Mouse (Mus musculus) brain, embryonic 14.5 days (tissue): ENCODE measurements around the gene Actl11. TPM values are rescaled to one million over a fixed set of nuclear protein-coding genes. Genes with fewer than 3 reads are reported as not detected.
A peak's percentile ranks its signal among the peaks of the same experiment; 100 is the strongest.

Source experiments
- DNase-seq: peaks from one replicate; pipeline ENCODE4 v3.0.0-alpha.2; 2011; ENCODE audit warnings: low read depth
- CTCF ChIP-seq: fragments of 200-500 bp; IDR thresholded peaks from 2 replicates; pipeline ENCODE4 v1.5.1; 2012; ENCODE audit warnings: inconsistent platforms, mild to moderate bottlenecking, moderate library complexity, borderline replicate concordance; ENCODE audit not compliant: insufficient read depth, insufficient read length; ENCODE audit errors: extremely low read depth
- POLR2A ChIP-seq: fragments of 200-500 bp; IDR thresholded peaks from 2 replicates; pipeline ENCODE4 v1.6.1; 2012; ENCODE audit warnings: mild to moderate bottlenecking, inconsistent platforms, borderline replicate concordance; ENCODE audit not compliant: poor library complexity, insufficient read depth, insufficient read length, severe bottlenecking; ENCODE audit errors: extremely low read depth
- polyA plus RNA-seq: library from polyadenylated mRNA; depleted of rRNA; stranded (reverse); fragments of >200 nt; gene quantifications from 2 replicates; pipeline ENCODE4 v1.2.3, GENCODE M21; 2012

Gene Actl11
- polyA plus RNA-seq, 1 experiment, result not detected

DNA sequence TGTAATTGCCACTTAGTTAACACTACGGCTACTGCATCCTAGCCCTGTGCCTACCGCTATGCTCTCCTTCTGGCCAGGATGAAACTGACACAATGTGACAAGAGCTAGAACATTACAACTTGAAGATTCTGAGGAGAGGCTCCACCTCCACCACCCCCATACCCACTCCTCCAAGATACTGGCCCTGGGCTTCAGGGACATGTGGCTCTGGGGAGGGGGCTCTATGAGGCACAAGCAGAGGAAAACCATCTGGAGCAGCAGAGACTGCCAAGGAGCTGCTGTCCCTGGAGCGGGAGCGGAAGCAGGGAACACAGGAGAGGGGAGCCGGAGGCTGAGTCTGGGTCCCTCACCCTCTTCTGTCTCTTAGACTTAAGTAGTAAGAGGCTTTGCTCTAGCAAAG, 520 bp upstream of the Actl11 start:
- peak; percentile 58 for DNase-seq
- TF ChIP-seq CTCF (no peak), POLR2A (no peak)

DNA sequence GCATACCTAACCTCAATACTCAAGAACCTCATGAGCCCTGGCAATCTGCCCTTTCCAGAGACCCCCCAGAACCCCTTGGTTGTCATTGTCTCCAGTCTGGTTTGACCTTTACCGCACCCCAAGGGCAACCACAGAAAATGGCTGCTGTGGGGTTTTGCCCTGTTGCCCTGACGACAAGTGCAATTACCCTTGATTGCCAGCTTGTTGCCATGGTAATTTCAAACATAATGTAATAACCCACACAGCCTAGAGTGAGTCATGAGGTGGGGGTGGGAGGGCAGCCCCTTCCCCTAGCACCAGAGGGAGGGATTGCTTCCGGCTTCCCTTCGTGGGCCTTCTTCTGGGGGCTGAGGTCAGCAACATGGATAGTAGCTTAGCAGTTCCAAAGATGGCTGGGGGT, 4.0 kb downstream of the Actl11 start:
- TF ChIP-seq CTCF (no peak), POLR2A (no peak)
- DNase-seq, result peak; percentile 35

DNA sequence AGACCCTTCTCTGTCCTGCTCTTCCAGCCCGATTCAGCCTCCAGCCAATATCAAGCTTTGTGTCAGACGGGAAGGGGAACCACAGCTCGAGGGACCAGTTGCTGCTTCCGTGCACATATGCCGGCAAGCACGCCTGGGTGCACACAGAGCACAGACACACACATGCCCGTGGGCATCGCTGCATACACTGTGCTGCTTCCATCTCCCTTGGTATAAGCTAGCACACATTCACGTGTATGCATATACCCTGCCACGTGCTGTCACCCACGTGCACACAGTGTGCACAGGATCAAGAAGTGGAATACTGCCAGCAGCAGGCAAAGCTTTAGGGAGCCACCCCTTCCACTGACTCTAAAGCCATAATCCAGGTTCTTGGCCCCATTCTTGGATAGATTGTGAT, 5.9 kb downstream of the Actl11 start:
- no peak for DNase-seq
- no peak for TF ChIP-seq POLR2A
- TF ChIP-seq CTCF, result no peak

DNA sequence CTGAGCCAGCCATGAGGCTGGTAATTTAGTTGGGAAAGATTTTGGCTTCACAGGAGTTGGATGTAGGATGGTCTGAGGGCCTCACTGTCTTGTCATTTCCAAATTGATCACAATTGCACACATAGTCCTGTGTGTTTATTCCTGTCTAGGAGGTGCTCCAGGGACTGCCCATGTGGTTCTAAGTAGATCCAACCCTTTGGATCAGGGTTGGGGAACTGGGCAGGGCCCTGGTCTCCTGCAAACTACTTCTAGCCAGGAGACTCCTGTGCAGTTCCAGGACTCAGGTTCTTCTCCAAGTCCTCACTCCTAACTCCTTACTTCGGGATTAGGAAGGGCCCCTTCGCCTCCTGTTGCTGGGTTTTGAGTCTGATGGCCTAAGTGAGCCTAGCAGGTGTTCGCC, 7.1 kb downstream of the Actl11 start, which contains the start of gene Camkv:
Gene Camkv, plus strand, starts transcription at position 301 of the 400 bp plus-strand sequence.
- DNase-seq, result no peak
- TF ChIP-seq POLR2A (no peak), CTCF (no peak)

DNA sequence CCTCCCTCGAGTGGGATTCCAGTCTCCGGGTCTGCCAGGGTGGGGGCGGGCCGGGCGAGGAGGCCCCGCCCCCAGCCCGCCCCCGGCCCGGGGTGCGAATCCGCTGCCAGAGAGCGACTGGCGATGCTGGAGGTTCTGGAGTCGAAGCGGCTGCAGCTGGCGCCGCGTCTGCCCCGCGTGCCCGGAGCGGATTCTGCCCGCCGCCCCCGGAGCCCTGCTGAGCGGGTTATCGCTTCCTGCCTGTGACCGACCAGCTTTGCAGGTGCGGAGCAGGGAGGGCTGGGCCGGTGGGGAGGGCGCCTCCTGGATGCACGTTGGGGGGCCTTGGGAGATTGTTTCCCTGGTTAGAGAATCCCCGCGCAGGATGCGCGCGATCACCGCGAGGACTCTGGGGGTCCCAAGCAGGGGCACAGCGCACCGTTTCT, 7.5 kb downstream of the Actl11 start:
- peak; percentile 54 for DNase-seq
- TF ChIP-seq CTCF (no peak), POLR2A (no peak)

DNA sequence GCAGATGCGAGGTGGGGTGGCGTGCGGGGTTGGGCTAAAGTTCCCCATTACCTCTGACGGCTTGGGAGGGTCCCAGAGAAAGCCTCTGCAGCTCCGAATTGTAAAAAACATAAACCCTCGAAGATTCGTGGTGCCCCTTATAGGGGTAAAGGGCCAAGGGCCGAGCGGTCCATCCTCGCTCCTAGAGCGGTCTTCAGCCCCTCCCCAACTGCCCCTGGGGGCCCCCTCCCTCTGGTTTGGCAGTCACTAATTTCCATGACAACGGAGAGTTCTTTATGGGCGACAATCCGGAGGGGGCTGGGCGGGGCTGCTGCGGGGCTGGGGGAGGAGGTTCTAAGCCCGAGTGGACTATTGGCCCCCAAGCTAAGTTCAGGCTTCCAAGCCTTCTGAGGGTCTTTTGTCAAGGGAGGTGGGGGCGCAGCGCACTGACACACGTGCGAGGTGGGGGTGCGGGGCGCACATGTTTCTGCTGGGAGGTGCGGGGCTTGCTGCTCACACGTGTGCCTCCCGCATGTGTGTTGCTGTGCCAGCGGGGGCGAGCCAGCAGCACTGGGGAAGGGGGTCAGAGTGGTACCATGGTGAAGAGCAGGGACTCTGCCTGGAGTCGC, 8.1 kb downstream of the Actl11 start:
- TF ChIP-seq CTCF (no peak), POLR2A (no peak)
- peak; percentile 44 for DNase-seq

DNA sequence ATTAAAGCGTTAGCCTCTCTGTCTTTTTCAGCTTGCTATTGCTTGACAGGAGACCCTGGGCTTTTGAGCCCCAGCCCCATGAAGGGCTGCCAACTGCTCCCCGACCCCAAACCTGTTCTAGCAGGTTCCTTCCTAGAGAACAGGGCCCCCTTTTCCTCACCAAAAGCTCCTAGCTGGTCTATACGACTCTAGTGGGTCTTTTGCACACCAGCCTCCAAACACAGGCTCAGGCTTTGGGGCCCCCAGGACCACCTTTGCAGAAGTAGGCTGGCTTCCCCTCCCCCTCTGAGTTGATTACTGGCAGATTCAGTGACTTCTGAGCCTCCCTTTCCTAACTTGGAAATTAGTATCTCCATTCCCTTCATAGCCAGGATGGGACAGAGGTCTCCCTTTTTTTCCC, 8.6 kb downstream of the Actl11 start:
- no peak for DNase-seq
- no peak for TF ChIP-seq CTCF
- TF ChIP-seq POLR2A, result no peak

DNA sequence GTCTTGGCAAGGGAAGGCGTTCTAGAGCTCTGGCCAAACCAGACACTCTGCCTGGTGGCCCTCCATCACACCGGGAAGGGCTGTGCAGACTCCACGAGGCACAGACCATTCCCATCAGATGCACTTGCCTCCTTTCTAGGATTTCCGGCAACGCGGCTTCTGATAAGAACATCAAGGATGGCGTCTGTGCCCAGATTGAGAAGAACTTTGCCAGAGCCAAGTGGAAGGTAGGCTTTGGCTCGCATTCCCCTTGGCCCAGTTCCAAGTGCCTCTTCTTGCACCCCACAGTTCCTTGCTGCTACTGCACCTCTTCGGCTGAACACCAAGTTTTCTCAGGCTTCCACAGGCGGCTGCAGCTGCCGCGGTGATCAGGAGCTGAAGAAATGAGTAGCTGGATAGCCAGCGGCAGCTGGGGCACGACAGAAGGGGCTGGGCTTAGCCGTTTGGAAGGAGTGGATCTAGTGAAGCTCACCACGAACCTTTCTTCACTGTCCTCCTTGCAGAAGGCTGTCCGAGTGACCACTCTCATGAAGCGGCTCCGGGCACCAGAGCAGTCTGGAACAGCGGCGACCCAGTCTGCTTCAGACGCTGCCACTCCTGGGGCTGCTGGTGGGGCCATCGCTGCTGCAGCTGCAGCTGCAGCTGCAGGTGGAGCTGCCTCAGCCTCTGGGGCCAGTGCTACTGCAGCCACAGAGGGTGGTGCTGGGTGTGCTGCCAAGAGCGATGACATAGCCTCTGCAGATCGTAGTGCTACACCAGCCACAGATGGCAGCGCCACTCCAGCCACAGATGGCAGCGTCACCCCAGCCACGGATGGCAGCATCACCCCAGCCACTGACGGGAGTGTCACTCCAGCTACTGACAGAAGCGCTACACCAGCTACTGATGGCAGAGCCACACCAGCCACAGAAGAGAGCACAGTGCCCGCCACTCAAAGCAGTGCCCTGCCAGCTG, 19.2 kb downstream of the Actl11 start:
- no peak for TF ChIP-seq POLR2A
- TF ChIP-seq CTCF, result no peak
- no peak for DNase-seq

DNA sequence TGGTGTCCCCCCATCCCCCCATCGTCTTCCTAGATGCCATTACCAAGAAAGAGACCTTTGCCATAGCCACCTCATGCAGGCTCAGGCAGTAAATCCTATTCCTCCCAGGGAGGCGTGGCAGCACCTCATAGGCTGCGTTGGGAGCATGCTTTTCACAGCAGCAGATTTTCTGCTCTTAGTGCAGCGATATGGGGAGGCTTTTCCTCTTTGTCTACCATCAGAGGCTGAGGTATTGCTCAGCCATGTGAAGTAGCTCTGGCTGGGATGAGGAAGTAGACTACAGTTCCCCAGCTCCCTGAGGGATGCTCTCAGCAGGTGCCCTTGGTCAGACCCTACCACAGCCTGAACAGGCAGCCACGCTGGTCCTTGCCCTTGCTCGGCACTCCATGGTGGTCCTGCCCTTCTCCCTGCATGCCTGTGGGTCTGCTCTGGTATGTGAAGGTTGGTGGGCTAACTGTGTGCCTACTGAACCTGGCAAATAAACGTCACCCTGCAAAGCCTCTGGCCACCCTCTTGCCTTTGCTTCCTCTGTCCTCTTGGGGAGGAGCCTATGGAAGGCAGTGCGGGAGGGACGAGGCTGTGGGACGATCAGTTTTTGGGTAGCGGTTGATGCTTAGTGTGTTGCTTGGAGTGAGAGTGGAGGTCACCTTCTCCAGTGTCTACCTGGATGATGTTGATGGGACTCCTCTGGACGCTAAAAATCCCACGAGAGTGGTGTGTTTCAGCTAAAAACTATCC, 21.1 kb downstream of the Actl11 start:
- no peak for TF ChIP-seq POLR2A
- no peak for TF ChIP-seq CTCF

DNA sequence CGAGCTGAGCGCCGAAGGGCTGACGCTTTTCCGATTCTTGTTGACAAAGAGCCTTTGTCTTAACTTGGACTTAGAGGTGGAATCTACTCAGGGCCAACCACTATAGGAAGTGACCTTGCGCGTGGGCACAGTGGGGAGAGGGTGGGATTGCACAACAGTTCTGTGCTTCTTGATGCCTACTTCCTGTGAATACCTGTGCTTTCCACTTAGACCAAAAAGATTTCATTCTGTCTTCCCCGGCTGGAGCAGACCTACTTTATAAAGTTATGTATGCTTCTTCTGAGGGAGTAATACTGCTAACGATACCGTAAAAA, 21.6 kb downstream of the Actl11 start, which contains the start of gene Traip:
Gene Traip, plus strand, starts transcription at position 215 of the 314 bp plus-strand sequence.
- no peak for DNase-seq
- TF ChIP-seq CTCF (no peak), POLR2A (no peak)

More for the DNA sequence above, 21.1 kb downstream of the Actl11 start:
- no peak for DNase-seq
